Mouse (Mus musculus) urinary bladder, postnatal 10 days (tissue): ENCODE data around the gene Adtrp.

Source experiments
- DNase-seq: peaks from one replicate; pipeline ENCODE4 v3.0.0; 2022; ENCODE audit warnings: low spot score

The Adtrp gene

GRCm38 (mm10) chr13:41779603-41780180 is 67.8 kb downstream of the Adtrp start:
- no peak for DNase-seq

- DNase-seq: no peak
These were observed 73.6 kb downstream of the Adtrp start for GRCm38 (mm10) chr13:41773812-41774376.

GRCm38 (mm10) chr13:41771061-41771460 is 76.4 kb downstream of the Adtrp start:
- no peak for DNase-seq

- no peak for DNase-seq
These were observed 79.5 kb downstream of the Adtrp start for GRCm38 (mm10) chr13:41767941-41768340.

GRCm38 (mm10) chr13:41761986-41762385 is 85.5 kb downstream of the Adtrp start:
- no peak for DNase-seq

- no peak for DNase-seq
These were observed 87.0 kb downstream of the Adtrp start for GRCm38 (mm10) chr13:41760484-41760883.

- DNase-seq: no peak
These were observed 88.7 kb downstream of the Adtrp start for GRCm38 (mm10) chr13:41758550-41759465.

GRCm38 (mm10) chr13:41753114-41753513 is 94.4 kb downstream of the Adtrp start:
- DNase-seq: no peak

GRCm38 (mm10) chr13:41750481-41750880 is 97.0 kb downstream of the Adtrp start:
- no peak for DNase-seq

- no peak for DNase-seq
These were observed 98.6 kb downstream of the Adtrp start for GRCm38 (mm10) chr13:41748866-41749265.

GRCm38 (mm10) chr13:41747691-41748090 is 99.8 kb downstream of the Adtrp start:
- DNase-seq: no peak

GRCm38 (mm10) chr13:41746971-41747615 is 100.4 kb downstream of the Adtrp start:
- no peak for DNase-seq

GRCm38 (mm10) chr13:41740456-41741085 is 106.9 kb downstream of the Adtrp start:
- no peak for DNase-seq

GRCm38 (mm10) chr13:41737628-41738309 is 109.7 kb downstream of the Adtrp start:
- no peak for DNase-seq

- DNase-seq: no peak
These were observed 117.8 kb downstream of the Adtrp start for GRCm38 (mm10) chr13:41729660-41730059.

GRCm38 (mm10) chr13:41727803-41728202 is 119.7 kb downstream of the Adtrp start:
- DNase-seq: no peak

- no peak for DNase-seq
These were observed 128.2 kb downstream of the Adtrp start for GRCm38 (mm10) chr13:41719331-41719730.

GRCm38 (mm10) chr13:41718051-41718450 is 129.4 kb downstream of the Adtrp start:
- DNase-seq: no peak
